Mouse (Mus musculus) MEL (cell line): ENCODE data around the gene Cldn12. TPM values are rescaled to one million over a fixed set of nuclear protein-coding genes. Genes with fewer than 3 reads are reported as not detected.

Experiments
- DNase-seq: peaks from one replicate; pipeline ENCODE4 v3.0.0; 2011; ENCODE audit warnings: low read depth, low spot score
- H3K27ac ChIP-seq: 2 replicates; pipeline ENCODE4 v1.5.1; 2012; ENCODE audit warnings: low read depth, mild to moderate bottlenecking, control low read depth, low read length, moderate library complexity; ENCODE audit not compliant: control insufficient read depth
- H3K27me3 ChIP-seq, 2 experiments: fragments of 150-350 bp in 1 of 2; sonication (generic) in 1 of 2; 2 replicates each; pipeline ENCODE4 v1.6.1; 2012; ENCODE audit warnings: low read length in 2 of 2, mild to moderate bottlenecking in 2 of 2, improper control_type of control experiment in 1 of 2, moderate library complexity in 1 of 2; ENCODE audit not compliant: insufficient read depth in 2 of 2, control insufficient read depth in 1 of 2
- H3K36me3 ChIP-seq, 2 experiments: 2 replicates each; pipeline ENCODE4 v1.6.1; 2012 to 2014; ENCODE audit warnings: low read length in 2 of 2, improper control_type of control experiment in 1 of 2, inconsistent platforms in 1 of 2, mild to moderate bottlenecking in 1 of 2; ENCODE audit not compliant: insufficient read depth in 2 of 2, control insufficient read depth in 1 of 2
- H3K4me1 ChIP-seq, 2 experiments: fragments of 150-350 bp in 1 of 2; sonication (generic) in 1 of 2; 2 replicates each; pipeline ENCODE4 v1.6.1; 2012; ENCODE audit warnings: low read length in 2 of 2, improper control_type of control experiment in 1 of 2, mild to moderate bottlenecking in 1 of 2; ENCODE audit not compliant: insufficient read depth in 2 of 2, control insufficient read depth in 1 of 2
- H3K4me3 ChIP-seq, 2 experiments: fragments of 150-350 bp in 1 of 2; sonication (generic) in 1 of 2; 2 replicates each; pipeline ENCODE4 v1.5.1; 2012; ENCODE audit warnings: low read depth in 2 of 2, low read length in 2 of 2, mild to moderate bottlenecking in 2 of 2, moderate library complexity in 2 of 2, control low read depth in 1 of 2, improper control_type of control experiment in 1 of 2; ENCODE audit not compliant: control insufficient read depth in 1 of 2, insufficient read depth in 1 of 2
- H3K79me2 ChIP-seq: 2 replicates; pipeline ENCODE4 v1.6.1; 2012; ENCODE audit warnings: mild to moderate bottlenecking, low read length, moderate library complexity; ENCODE audit not compliant: control insufficient read depth, poor library complexity, insufficient read depth
- H3K9ac ChIP-seq: 2 replicates; pipeline ENCODE4 v1.6.1; 2012; ENCODE audit warnings: low read depth, mild to moderate bottlenecking, control low read depth, low read length, moderate library complexity; ENCODE audit not compliant: control insufficient read depth, poor library complexity, severe bottlenecking
- H3K9me3 ChIP-seq: fragments of 150-350 bp; sonication (generic); replicated peaks from 2 replicates; pipeline ENCODE4 v1.6.1; 2012; ENCODE audit warnings: mild to moderate bottlenecking, low read length, improper control_type of control experiment, moderate library complexity; ENCODE audit not compliant: insufficient read depth
- CTCF ChIP-seq, 3 experiments: IDR thresholded peaks in 2 of 3; conservative IDR thresholded peaks in 1 of 3; 2 replicates each; pipeline ENCODE4 v1.5.1; 2011 to 2012; ENCODE audit warnings: low read length in 3 of 3, low read depth in 2 of 3, mild to moderate bottlenecking in 2 of 3, improper control_type of control experiment in 1 of 3, inconsistent platforms in 1 of 3, mixed read lengths in 1 of 3, moderate library complexity in 1 of 3; ENCODE audit not compliant: control insufficient read depth in 1 of 3, insufficient read depth in 1 of 3, poor library complexity in 1 of 3, severe bottlenecking in 1 of 3
- E2F4 ChIP-seq: IDR thresholded peaks from 2 replicates; pipeline ENCODE4 v1.6.1; 2011; ENCODE audit warnings: low read depth, low read length, improper control_type of control experiment, borderline replicate concordance
- ELF1 ChIP-seq: IDR thresholded peaks from 2 replicates; pipeline ENCODE4 v1.6.1; 2014; ENCODE audit warnings: low read depth, mild to moderate bottlenecking, inconsistent platforms, low read length, improper control_type of control experiment, moderate library complexity
- ETS1 ChIP-seq: IDR thresholded peaks from 2 replicates; pipeline ENCODE4 v1.6.1; 2012; ENCODE audit warnings: low read depth, mild to moderate bottlenecking, inconsistent platforms, low read length, improper control_type of control experiment, moderate library complexity
- GABPA ChIP-seq: IDR thresholded peaks from 2 replicates; pipeline ENCODE4 v1.6.1; 2012; ENCODE audit warnings: low read depth, mild to moderate bottlenecking, inconsistent platforms, low read length, improper control_type of control experiment, moderate library complexity
- GATA1 ChIP-seq: IDR thresholded peaks from 2 replicates; pipeline ENCODE4 v1.6.1; 2011; ENCODE audit warnings: low read depth, low read length, improper control_type of control experiment
- HCFC1 ChIP-seq: IDR thresholded peaks from 2 replicates; pipeline ENCODE4 v1.6.1; 2012; ENCODE audit warnings: low read depth, mild to moderate bottlenecking, inconsistent platforms, low read length, improper control_type of control experiment, moderate library complexity
- JUND ChIP-seq: IDR thresholded peaks from 2 replicates; pipeline ENCODE4 v1.6.1; 2011; ENCODE audit warnings: low read depth, mild to moderate bottlenecking, improper control_type of control experiment, low read length
- KAT2A ChIP-seq: conservative IDR thresholded peaks from 2 replicates; pipeline ENCODE4 v1.6.1; 2012; ENCODE audit warnings: low read depth, low read length, improper control_type of control experiment, inconsistent platforms
- MAZ ChIP-seq: IDR thresholded peaks from 2 replicates; pipeline ENCODE4 v1.6.1; 2012; ENCODE audit warnings: low read depth, mild to moderate bottlenecking, inconsistent platforms, low read length, improper control_type of control experiment
- MEF2A ChIP-seq: IDR thresholded peaks from 2 replicates; pipeline ENCODE4 v1.6.1; 2014; ENCODE audit warnings: low read depth, mild to moderate bottlenecking, inconsistent platforms, low read length, improper control_type of control experiment; ENCODE audit not compliant: poor library complexity, insufficient replicate concordance, severe bottlenecking; ENCODE audit errors: extremely low read depth
- NELFE ChIP-seq: IDR thresholded peaks from 2 replicates; pipeline ENCODE4 v1.6.1; 2011; ENCODE audit warnings: low read depth, low read length, improper control_type of control experiment
- NRF1 ChIP-seq: IDR thresholded peaks from 2 replicates; pipeline ENCODE4 v1.6.1; 2014; ENCODE audit warnings: low read depth, mild to moderate bottlenecking, inconsistent platforms, low read length, improper control_type of control experiment, moderate library complexity; ENCODE audit not compliant: poor library complexity, insufficient read depth, severe bottlenecking
- POLR2A ChIP-seq, 2 experiments: IDR thresholded peaks; 2 replicates each; pipeline ENCODE4 v1.6.1; 2011 to 2012; ENCODE audit warnings: low read length in 2 of 2, mild to moderate bottlenecking in 2 of 2, control low read depth in 1 of 2, improper control_type of control experiment in 1 of 2, low read depth in 1 of 2, moderate library complexity in 1 of 2; ENCODE audit not compliant: control insufficient read depth in 1 of 2, insufficient read depth in 1 of 2, poor library complexity in 1 of 2
- POLR2AphosphoS5 ChIP-seq: IDR thresholded peaks from 2 replicates; pipeline ENCODE4 v1.6.1; 2012; ENCODE audit warnings: low read depth, borderline replicate concordance, mild to moderate bottlenecking, inconsistent platforms, low read length, moderate library complexity, mixed read lengths
- RAD21 ChIP-seq: IDR thresholded peaks from 2 replicates; pipeline ENCODE4 v1.6.1; 2011; ENCODE audit warnings: mild to moderate bottlenecking, low read depth, low read length, improper control_type of control experiment
- RCOR1 ChIP-seq: IDR thresholded peaks from 2 replicates; pipeline ENCODE4 v1.6.1; 2012; ENCODE audit warnings: low read depth, mild to moderate bottlenecking, inconsistent platforms, low read length, improper control_type of control experiment
- SIN3A ChIP-seq: IDR thresholded peaks from 2 replicates; pipeline ENCODE4 v1.6.1; 2012; ENCODE audit warnings: low read length, improper control_type of control experiment, inconsistent platforms
- SMC3 ChIP-seq: IDR thresholded peaks from 2 replicates; pipeline ENCODE4 v1.6.1; 2011; ENCODE audit warnings: low read depth, low read length, improper control_type of control experiment
- TBP ChIP-seq: IDR thresholded peaks from 2 replicates; pipeline ENCODE4 v1.8.0; 2011; ENCODE audit warnings: low read depth, low read length, improper control_type of control experiment
- TCF12 ChIP-seq: IDR thresholded peaks from 2 replicates; pipeline ENCODE4 v1.6.1; 2014; ENCODE audit warnings: low read depth, mild to moderate bottlenecking, inconsistent platforms, low read length, improper control_type of control experiment, moderate library complexity
- ZNF384 ChIP-seq: IDR thresholded peaks from 2 replicates; pipeline ENCODE4 v1.6.1; 2012; ENCODE audit warnings: low read depth, mild to moderate bottlenecking, inconsistent platforms, low read length, improper control_type of control experiment
- polyA plus RNA-seq, 2 experiments: library from polyadenylated mRNA; stranded (reverse) in 1 of 2; unstranded in 1 of 2; fragments of >175 nt in 1 of 2; fragments of >200 nt in 1 of 2; gene quantifications; 2 replicates each; pipeline versions ENCODE4 v1.2.1 to v1.2.4; 2012; ENCODE audit warnings: low replicate concordance in 2 of 2, low read depth in 1 of 2; ENCODE audit not compliant: insufficient read length in 2 of 2, insufficient read depth in 1 of 2, missing spikeins in 1 of 2
- total RNA-seq: library from RNA; depleted of rRNA; stranded (reverse); fragments of 300-350 nt; gene quantifications from 2 replicates; pipeline ENCODE4 v1.2.3, GENCODE M21; 2012

The Cldn12 gene
- total and polyA plus RNA-seq, 3 experiments: 3.2 to 4.7 TPM; not detected in 1

GRCm38 (mm10) chr5:5507701-5508225 is 7.0 kb downstream of the Cldn12 start:
- DNase-seq: no peak

GRCm38 (mm10) chr5:5504456-5504855 is 10.3 kb downstream of the Cldn12 start:
- Histone ChIP-seq H3K4me1 (no peaks in the 10 kb centered on the region), H3K9me3 (no peaks in the 10 kb centered on the region), H3K36me3 (no peaks in the 10 kb centered on the region), H3K27ac (no peak overlapping the region), H3K4me3 (no peak overlapping the region), H3K79me2 (no peaks in the 10 kb centered on the region), H3K9ac (no peak overlapping the region), H3K27me3 (no peaks in the 10 kb centered on the region)
- TF ChIP-seq ETS1: no peak
- TF ChIP-seq GATA1: no peak
- TF ChIP-seq JUND: no peak
- no peak for TF ChIP-seq KAT2A
- TF ChIP-seq RCOR1: no peak
- DNase-seq: no peak

More at GRCm38 (mm10) chr5:5507701-5508225, 7.0 kb downstream of the Cldn12 start:
- Histone ChIP-seq H3K4me1 (no peaks in the 10 kb centered on the region), H3K36me3 (no peaks in the 10 kb centered on the region), H3K79me2 (no peaks in the 10 kb centered on the region), H3K4me3 (no peak overlapping the region), H3K27me3 (no peaks in the 10 kb centered on the region), H3K9me3 (no peaks in the 10 kb centered on the region), H3K27ac (no peak overlapping the region), H3K9ac (no peak overlapping the region)
- no peak for TF ChIP-seq GABPA
- TF ChIP-seq JUND: no peak
- TF ChIP-seq NELFE: no peak
- 0 out of 2 replicates have a peak, but pooled peaks have one; percentile 33 for TF ChIP-seq SMC3
- no peak for TF ChIP-seq MAZ
- TF ChIP-seq POLR2AphosphoS5: no peak
- no peak for TF ChIP-seq MEF2A
- no peak for TF ChIP-seq NRF1
- TF ChIP-seq TCF12: no peak
- no peak for TF ChIP-seq E2F4
- TF ChIP-seq HCFC1: no peak
- no peak for TF ChIP-seq RCOR1
- no peak for TF ChIP-seq SIN3A
- TF ChIP-seq ELF1: no peak
- TF ChIP-seq RAD21: peak; percentile 4
- peak in 2 of 3 experiments; percentile 19 to 48; a peak in 5 of 6 replicates for TF ChIP-seq CTCF (IDR thresholded peaks at IDR 0.05 in 2 of 3, conservative IDR thresholded peaks at IDR 0.05 in 1 of 3; ENCODE audit: control insufficient read depth in 1 of 3, insufficient read depth in 1 of 3, low read depth in 2 of 3, low read length in 3 of 3, poor library complexity in 1 of 3, severe bottlenecking in 1 of 3)
- TF ChIP-seq KAT2A: no peak
- no peak for TF ChIP-seq ZNF384
- no peak for TF ChIP-seq POLR2A (IDR thresholded peaks at IDR 0.05; ENCODE audit: control insufficient read depth in 1 of 2, insufficient read depth in 1 of 2, low read depth in 1 of 2, low read length in 2 of 2, poor library complexity in 1 of 2)
- no peak for TF ChIP-seq TBP
